Mouse (Mus musculus): ENCODE data around the gene Atat1. TPM values are rescaled to one million over a fixed set of nuclear protein-coding genes. Genes with fewer than 3 reads are reported as not detected.

The Atat1 gene
- polyA plus RNA-seq, 1 experiment from 2014 or later, result 280 TPM

DNA sequence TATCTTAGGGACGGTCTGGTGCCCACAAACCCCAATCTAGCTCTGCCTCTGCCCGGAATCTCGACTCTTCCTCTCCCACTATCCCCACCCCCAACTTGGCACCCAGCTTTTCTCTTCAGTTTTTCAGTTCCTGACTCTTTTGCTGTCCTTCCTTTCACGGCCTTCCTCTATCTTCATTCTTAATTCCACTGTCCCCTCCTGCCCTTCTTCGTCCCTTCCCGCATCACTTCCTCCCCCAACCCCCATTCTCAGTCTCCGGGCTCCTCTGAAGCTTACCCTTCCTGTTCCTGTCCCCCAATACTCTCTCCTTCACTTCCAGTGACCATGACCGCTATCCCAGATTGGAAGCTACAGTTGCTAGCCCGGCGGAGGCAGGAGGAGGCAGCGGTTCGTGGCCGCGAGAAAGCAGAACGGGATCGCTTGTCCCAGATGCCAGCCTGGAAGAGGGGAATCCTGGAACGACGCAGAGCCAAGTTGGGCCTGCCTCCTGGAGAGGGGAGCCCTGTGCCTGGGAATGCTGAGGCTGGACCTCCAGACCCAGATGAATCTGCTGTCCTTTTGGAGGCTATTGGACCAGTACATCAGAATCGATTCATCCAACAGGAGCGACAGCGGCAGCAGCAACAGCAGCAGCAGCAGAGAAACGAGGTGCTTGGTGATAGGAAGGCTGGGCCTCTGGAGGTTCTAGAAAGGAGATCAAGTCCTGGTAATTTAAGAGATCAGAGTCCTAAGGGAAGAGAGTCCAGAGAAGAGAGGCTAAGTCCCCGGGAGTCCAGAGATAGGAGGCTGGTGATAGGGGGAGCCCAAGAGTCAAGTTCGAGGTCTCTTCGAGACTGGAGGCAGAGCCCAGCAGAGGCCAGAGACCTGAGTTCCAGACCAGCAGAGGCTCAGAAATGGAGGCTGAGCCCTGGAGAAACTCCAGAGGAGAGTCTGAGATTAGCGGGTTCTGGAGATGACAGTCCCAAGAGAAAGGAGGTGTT, 42.7 kb downstream of the Atat1 start:
- peaks cover 26% of the 10 kb centered on the region for H3K36me3 ChIP-seq (replicated peaks)
- no peaks in the 10 kb centered on the region for H3K27me3 ChIP-seq
- peak overlapping the region; percentile 89 for H3K9ac ChIP-seq
- WGBS, result 11% methylated on average over 26 of the region's 26 CpGs
- peaks cover 5% of the 10 kb centered on the region; the same call in 1 of the 2 replicates for H3K9me3 ChIP-seq
- no peak for ATAC-seq (ENCODE audit: low FRiP score)
- peak overlapping the region; percentile 77 for H3K4me2 ChIP-seq
- peak overlapping the region; percentile 97 for H3K27ac ChIP-seq
- H3K4me3 ChIP-seq (replicated peaks), result peak overlapping the region; percentile 73
- peaks cover 63% of the 10 kb centered on the region for H3K4me1 ChIP-seq

DNA sequence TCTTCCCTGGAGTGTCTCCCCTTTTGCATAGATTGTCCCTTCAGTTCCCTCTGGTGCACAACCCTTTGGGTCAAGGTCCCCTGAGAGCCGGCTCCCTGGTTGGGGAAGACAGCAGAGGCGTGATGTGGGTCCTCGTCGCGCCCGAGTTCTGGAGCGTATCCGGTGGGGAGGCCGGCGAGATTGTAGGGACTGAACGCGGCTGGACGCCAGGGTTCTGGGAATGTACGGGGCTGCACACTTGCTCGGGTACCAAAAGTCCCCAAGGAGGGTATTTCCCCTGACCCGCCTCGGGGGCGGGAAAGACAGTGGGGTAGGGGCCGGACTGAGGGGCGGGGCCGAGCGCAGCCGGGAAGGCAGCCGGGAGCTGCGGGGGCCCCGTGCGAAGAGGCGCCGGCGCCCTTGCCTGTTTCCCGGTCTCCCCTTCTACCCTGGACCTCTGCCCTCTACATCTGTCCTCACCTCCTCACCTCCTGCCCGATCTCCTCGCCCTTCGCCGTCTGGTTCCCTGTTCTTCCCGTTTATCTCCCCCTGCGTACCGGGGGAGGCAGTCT, 43.5 kb downstream of the Atat1 start:
- peak; percentile 45 for ATAC-seq (ENCODE audit: low FRiP score)
- peak overlapping the region; percentile 97 for H3K27ac ChIP-seq
- peak overlapping the region; percentile 73 for H3K4me3 ChIP-seq (replicated peaks)
- H3K27me3 ChIP-seq, result no peaks in the 10 kb centered on the region
- peaks cover 4% of the 10 kb centered on the region; the same call in 1 of the 2 replicates for H3K9me3 ChIP-seq
- H3K36me3 ChIP-seq (replicated peaks), result peaks cover 23% of the 10 kb centered on the region
- 0% methylated on average over 38 of the region's 38 CpGs for WGBS
- H3K4me1 ChIP-seq, result peaks cover 63% of the 10 kb centered on the region
- H3K4me2 ChIP-seq, result peak overlapping the region; percentile 77
- H3K9ac ChIP-seq, result peak overlapping the region; percentile 89

DNA sequence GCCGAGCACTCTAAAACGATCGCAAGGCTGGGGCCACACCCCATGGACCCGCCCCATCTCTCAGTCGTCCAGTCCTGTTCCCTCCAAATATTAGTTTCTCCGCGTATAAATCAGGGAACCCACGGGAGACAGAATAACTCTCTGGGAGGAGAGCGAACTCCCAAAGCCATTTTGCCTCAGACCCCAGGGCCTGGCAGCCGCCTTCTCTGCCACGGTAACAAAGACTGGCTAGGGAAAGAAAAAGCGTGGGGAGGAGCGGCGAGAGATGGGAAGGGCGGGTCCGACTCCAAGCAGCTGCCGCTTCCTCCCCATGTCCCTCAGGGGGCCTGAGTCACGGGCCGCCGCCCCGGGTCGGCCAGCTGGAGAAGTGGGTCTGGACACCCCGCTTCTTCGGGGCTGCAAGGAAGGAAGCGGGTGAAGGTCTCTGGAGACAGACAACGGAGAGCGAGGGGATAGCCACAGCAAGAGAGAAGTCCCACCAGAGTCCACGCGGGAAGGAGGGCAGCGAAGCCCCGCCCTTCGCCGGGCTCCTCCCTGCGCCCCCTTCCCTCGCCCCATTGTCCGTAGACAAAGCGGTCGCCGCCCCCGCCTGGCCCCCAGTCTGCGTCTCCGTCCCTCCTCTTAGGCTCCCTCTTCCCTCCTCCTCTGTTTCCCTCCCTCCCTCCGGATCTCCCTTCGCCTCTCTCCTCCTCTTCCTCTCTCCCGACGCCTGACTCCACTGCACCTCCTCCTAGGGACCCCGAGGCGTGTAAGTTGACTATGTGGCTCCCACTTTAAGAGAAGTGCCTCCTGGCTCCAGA, 44.2 kb downstream of the Atat1 start, which contains the start of gene Ppp1r18:
TSS of gene Ppp1r18 (plus strand) at position 113 of the 800 bp plus-strand sequence.
- under 1% methylated on average over 46 of the region's 48 CpGs for WGBS
- Histone ChIP-seq H3K27me3 (no peaks in the 10 kb centered on the region), H3K4me1 (peaks cover 64% of the 10 kb centered on the region), H3K36me3 (replicated peaks) (peaks cover 16% of the 10 kb centered on the region), H3K4me3 (replicated peaks) (peak within 1 kb of the TSS; percentile 73), H3K27ac (peak within 1 kb of the TSS; percentile 97), H3K4me2 (peak within 1 kb of the TSS; percentile 77), H3K9me3 (no peaks in the 10 kb centered on the region), H3K9ac (peak within 1 kb of the TSS; percentile 89)
- peak; percentile 75 for ATAC-seq (ENCODE audit: low FRiP score)

DNA sequence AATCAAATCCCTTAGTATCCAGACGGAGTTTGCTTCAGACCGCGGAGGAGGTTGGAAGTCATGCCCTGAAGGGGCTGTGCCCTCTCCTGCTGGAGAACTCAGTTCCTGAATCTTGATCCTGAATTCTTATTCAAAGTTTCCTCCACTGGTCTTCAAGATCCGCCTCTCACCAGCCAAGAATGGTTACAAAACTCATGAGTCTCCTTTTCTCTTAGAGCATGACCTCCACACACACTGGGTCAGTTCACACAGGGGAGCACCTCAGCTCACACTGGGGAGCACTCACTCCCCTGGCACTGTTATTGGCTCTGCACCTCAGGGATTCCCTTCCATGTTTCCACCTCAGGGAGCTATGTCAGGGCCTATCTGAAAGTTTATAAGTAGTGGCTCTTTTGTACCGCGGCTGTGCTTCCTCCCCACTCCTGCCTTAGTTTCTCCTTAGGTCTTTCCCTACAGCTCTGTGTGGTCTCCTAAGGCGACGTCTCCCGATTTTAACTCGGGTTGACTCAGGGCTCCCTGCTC, 45.0 kb downstream of the Atat1 start:
- 23% methylated on average over 10 of the region's 10 CpGs for WGBS
- ATAC-seq (ENCODE audit: low FRiP score), result no peak
- Histone ChIP-seq H3K4me3 (replicated peaks) (peak overlapping the region; percentile 73), H3K4me1 (peaks cover 59% of the 10 kb centered on the region), H3K27me3 (no peaks in the 10 kb centered on the region), H3K9me3 (no peaks in the 10 kb centered on the region), H3K27ac (peak overlapping the region; percentile 97), H3K36me3 (replicated peaks) (peaks cover 8% of the 10 kb centered on the region; the same call in 1 of the 2 replicates), H3K9ac (peak overlapping the region; percentile 89), H3K4me2 (peak overlapping the region; percentile 77)

DNA sequence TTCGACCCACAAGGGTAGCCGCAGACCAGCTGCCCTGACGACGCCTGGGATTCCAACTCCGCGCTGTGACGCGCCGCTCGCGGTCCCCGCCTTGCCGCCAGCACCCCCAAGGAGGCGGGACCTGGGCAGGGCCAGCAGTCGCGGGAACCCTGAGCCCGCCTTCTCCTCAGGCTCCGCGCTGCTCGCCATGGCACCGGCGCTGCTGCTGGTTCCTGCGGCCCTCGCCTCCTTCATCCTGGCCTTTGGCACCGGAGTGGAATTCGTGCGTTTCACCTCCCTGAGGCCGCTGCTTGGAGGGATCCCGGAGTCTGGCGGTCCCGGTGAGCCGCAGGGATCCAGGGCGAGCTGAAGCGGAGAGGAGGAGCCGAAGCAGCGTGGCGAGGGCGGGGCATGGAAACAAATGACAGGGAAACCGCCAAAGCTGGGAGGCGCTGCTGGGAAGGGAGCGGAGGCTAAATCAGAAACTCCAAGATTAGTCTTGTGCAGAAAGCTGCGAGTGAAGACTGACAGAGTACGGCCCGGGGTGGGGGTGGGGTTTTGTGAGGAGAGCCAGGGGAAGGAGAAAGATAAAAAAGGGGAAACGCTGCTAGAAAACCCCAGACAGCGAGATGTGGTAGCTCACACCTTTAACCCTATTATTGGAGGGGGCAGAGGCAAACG, 48.5 kb downstream of the Atat1 start, which contains the start of gene Nrm:
TSS of gene Nrm (plus strand) at position 121 of the 660 bp plus-strand sequence.
- H3K9me3 ChIP-seq, result no peaks in the 10 kb centered on the region
- peak within 1 kb of the TSS; percentile 65 for H3K9ac ChIP-seq
- peaks cover 26% of the 10 kb centered on the region for H3K4me1 ChIP-seq
- peak within 1 kb of the TSS; percentile 52 for H3K4me3 ChIP-seq (replicated peaks)
- under 1% methylated on average over 47 of the region's 47 CpGs for WGBS
- H3K4me2 ChIP-seq, result peak within 1 kb of the TSS; percentile 62
- H3K27me3 ChIP-seq, result no peaks in the 10 kb centered on the region
- peak; percentile 92 for ATAC-seq (ENCODE audit: low FRiP score)
- H3K27ac ChIP-seq, result peak within 1 kb of the TSS; percentile 91
- H3K36me3 ChIP-seq (replicated peaks), result peaks cover 20% of the 10 kb centered on the region

DNA sequence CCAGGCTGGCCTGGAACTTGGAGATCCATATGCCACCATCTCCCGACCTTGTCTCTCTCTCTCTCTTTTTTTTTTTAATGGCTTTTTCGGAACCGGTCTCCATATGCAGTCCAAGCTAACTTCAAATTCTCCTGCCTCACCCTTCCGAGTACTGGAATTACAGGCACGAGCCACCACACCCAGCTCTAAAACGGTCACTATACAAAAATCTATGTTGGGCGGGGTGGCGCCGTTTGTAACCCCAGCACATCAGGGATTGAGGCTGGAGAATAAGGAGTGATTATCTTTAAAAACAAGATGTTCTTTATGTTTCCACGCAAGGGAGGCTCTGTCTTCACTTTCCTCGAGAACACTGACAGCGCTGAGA, 49.1 kb downstream of the Atat1 start:
- H3K27ac ChIP-seq, result peak overlapping the region; percentile 91
- no peaks in the 10 kb centered on the region for H3K9me3 ChIP-seq
- no peaks in the 10 kb centered on the region for H3K27me3 ChIP-seq
- H3K4me1 ChIP-seq, result peaks cover 26% of the 10 kb centered on the region
- H3K4me3 ChIP-seq (replicated peaks), result peak overlapping the region; percentile 52
- WGBS, result 5% methylated on average over 12 of the region's 12 CpGs
- peak overlapping the region; percentile 65 for H3K9ac ChIP-seq
- H3K36me3 ChIP-seq (replicated peaks), result peaks cover 21% of the 10 kb centered on the region
- ATAC-seq (ENCODE audit: low FRiP score), result peak; percentile 0; the same call in 1 of the 2 replicates
- H3K4me2 ChIP-seq, result peak overlapping the region; percentile 62

DNA sequence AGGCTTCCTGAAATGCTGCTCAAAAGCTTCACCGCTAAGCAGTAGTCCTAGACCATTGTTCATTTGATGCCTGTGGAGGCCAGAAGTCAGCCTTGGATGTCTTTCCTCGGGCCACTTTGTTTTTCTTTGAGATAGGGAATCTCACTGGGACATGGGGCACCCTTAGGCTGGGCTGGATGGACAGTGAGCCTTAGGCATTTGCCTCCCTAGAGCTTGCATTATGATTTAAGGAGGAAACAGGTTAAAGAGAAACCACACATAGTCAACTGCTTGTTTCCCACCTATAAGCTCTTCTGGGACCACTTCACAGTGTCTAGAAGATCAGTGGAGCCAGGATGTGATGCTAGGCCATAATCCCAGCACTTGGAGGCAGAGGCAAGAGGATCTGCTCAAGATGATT, 50.0 kb downstream of the Atat1 start:
- no peak overlapping the region for H3K9ac ChIP-seq
- H3K27ac ChIP-seq, result no peak overlapping the region
- peaks cover 26% of the 10 kb centered on the region for H3K36me3 ChIP-seq (replicated peaks)
- no peak for ATAC-seq (ENCODE audit: low FRiP score)
- no peaks in the 10 kb centered on the region for H3K9me3 ChIP-seq
- 71% methylated on average over 2 of the region's 2 CpGs for WGBS
- peaks cover 20% of the 10 kb centered on the region for H3K4me1 ChIP-seq
- H3K4me3 ChIP-seq (replicated peaks), result no peak overlapping the region
- H3K4me2 ChIP-seq, result no peak overlapping the region
- no peaks in the 10 kb centered on the region for H3K27me3 ChIP-seq

DNA sequence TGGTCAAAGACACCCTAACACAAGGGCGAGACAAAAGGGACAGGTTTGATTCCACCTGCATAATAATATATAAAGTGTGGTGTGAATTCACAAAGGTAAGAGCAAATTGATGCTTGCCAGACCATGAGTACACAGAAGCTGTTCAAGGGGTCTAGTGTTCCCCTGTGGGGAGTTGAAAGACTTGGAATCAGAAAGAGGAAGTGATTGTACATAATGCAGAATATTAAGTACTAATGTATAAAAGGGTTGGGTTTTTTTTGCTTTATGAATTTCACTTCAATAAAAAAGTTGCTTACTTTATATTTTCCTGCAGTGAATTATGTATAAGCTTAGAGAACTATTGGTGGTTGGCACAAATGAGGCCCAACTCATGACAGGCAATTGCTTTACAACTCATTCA, 50.5 kb downstream of the Atat1 start:
- Histone ChIP-seq H3K4me2 (no peak overlapping the region), H3K4me1 (peaks cover 15% of the 10 kb centered on the region), H3K36me3 (replicated peaks) (peaks cover 30% of the 10 kb centered on the region), H3K9me3 (no peaks in the 10 kb centered on the region), H3K27ac (no peak overlapping the region), H3K27me3 (no peaks in the 10 kb centered on the region), H3K9ac (no peak overlapping the region), H3K4me3 (replicated peaks) (no peak overlapping the region)
- no peak for ATAC-seq (ENCODE audit: low FRiP score)
- 96% methylated on average over 1 of the region's 1 CpGs for WGBS

DNA sequence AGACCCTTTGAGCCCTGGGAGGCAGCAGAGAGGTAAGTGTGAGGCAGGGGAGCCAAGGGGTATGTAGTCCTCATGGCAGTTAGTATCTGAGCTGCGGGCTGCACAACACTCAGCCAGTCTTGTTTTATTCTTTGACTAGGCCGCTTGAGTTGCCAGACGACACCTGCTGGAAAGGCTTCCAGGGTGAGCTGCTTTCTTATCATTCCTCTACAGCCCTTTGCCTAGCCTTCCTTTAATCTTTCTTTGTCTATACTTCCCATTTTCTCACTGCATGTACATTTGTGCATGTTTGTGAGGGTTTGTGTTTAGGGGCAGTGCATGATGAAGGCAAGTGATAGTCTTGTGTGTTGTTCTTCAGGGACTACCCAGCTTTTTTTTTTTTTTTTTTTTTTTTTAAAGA, 58.9 kb downstream of the Atat1 start:
- no peaks in the 10 kb centered on the region for H3K9me3 ChIP-seq
- H3K27me3 ChIP-seq, result no peaks in the 10 kb centered on the region
- no peaks in the 10 kb centered on the region for H3K4me1 ChIP-seq
- H3K4me2 ChIP-seq, result no peak overlapping the region
- no peak overlapping the region for H3K27ac ChIP-seq
- 82% methylated on average over 3 of the region's 3 CpGs for WGBS
- H3K36me3 ChIP-seq (replicated peaks), result peaks cover 92% of the 10 kb centered on the region
- no peak overlapping the region for H3K4me3 ChIP-seq (replicated peaks)
- no peak overlapping the region for H3K9ac ChIP-seq
- no peak for ATAC-seq (ENCODE audit: low FRiP score)

DNA sequence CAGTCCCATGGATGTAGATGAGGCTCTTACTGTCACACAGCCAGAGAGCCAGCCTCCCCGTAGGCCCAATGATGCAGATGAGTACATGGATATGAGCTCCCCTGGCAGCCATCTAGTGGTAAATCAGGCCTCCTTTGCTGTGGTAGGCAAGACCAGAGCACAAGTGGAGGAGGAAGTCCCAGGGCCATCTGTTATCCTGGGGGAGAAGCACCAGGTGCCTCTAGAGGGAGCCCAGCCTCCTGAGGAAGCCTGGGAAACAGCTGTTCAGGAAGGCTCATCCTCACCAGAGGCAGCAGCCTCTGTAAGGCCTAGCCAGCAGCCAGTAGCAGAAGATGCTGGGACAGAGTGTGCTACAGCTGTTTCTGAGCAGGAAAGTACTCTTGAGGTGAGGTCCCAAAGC, 61.8 kb downstream of the Atat1 start:
- no peaks in the 10 kb centered on the region for H3K27me3 ChIP-seq
- H3K27ac ChIP-seq, result no peak overlapping the region
- peaks cover 1% of the 10 kb centered on the region; the same call in 1 of the 2 replicates for H3K4me1 ChIP-seq
- peaks cover 86% of the 10 kb centered on the region for H3K36me3 ChIP-seq (replicated peaks)
- H3K4me3 ChIP-seq (replicated peaks), result no peak overlapping the region
- H3K9ac ChIP-seq, result no peak overlapping the region
- no peak for ATAC-seq (ENCODE audit: low FRiP score)
- no peak overlapping the region for H3K4me2 ChIP-seq
- no peaks in the 10 kb centered on the region for H3K9me3 ChIP-seq
- WGBS, result 67% methylated on average over 1 of the region's 1 CpGs
